Mouse (Mus musculus) lung, embryonic 16.5 days (tissue): ENCODE measurements around the gene Adipor1. TPM values are rescaled to one million over a fixed set of nuclear protein-coding genes. Genes with fewer than 3 reads are reported as not detected.

Source experiments
- ATAC-seq: fragments of 200-750 bp; cut with Nextera tagmentation; 2 replicates; pipeline ENCODE4 v1.8.0; 2017; ENCODE audit warnings: low read depth, mild to moderate bottlenecking, moderate library complexity
- H3K27ac ChIP-seq: fragments of 300-500 bp; sonication (generic); 2 replicates; pipeline ENCODE4 v1.5.1; 2014; ENCODE audit warnings: mild to moderate bottlenecking, control low read depth, low read length
- H3K27me3 ChIP-seq: fragments of 300-500 bp; sonication (generic); 2 replicates; pipeline ENCODE4 v1.6.1; 2014; ENCODE audit warnings: low read depth, low read length, mixed read lengths; ENCODE audit not compliant: control insufficient read depth, insufficient read depth
- H3K36me3 ChIP-seq: fragments of 300-500 bp; sonication (generic); 2 replicates; pipeline ENCODE4 v1.6.1; 2014; ENCODE audit warnings: low read length; ENCODE audit not compliant: control insufficient read depth, insufficient read depth
- H3K4me1 ChIP-seq: fragments of 300-500 bp; sonication (generic); replicated peaks from 2 replicates; pipeline ENCODE4 v1.6.1; 2014; ENCODE audit warnings: low read length, mixed read lengths; ENCODE audit not compliant: control insufficient read depth, insufficient read depth
- H3K4me2 ChIP-seq: fragments of 300-500 bp; sonication (generic); 2 replicates; pipeline ENCODE4 v1.6.1; 2014; ENCODE audit warnings: low read depth, low read length, control low read depth
- H3K4me3 ChIP-seq: fragments of 300-500 bp; sonication (generic); 2 replicates; pipeline ENCODE4 v1.5.1; 2014; ENCODE audit warnings: mild to moderate bottlenecking, low read length, control low read depth
- H3K9ac ChIP-seq: fragments of 300-500 bp; sonication (generic); 2 replicates; pipeline ENCODE4 v1.6.1; 2014; ENCODE audit warnings: low read length, control low read depth
- H3K9me3 ChIP-seq: fragments of 300-500 bp; sonication (generic); 2 replicates; pipeline ENCODE4 v1.6.1; 2016; ENCODE audit warnings: low read length; ENCODE audit not compliant: control insufficient read depth
- WGBS: fragments of 180-500 bp; shearing (Covaris S2); extraction: QIAGEN DNeasy Blood & Tissue Kit; methylation state at CpG from one replicate; pipeline ENCODE4 v1.1.7; 2014; 5-methylcytosine and 5-hydroxymethylcytosine counted together
- polyA plus RNA-seq: library from polyadenylated mRNA; unstranded; fragments of >200 nt; fragmentation: Nextera tagmentation; extraction: Ambion mirVana; gene quantifications from 2 replicates; pipeline ENCODE4 v1.2.1, GENCODE M21; 2015

Adipor1 gene
- polyA plus RNA-seq, 1 experiment from 2014 or later, result 95.5 TPM

DNA sequence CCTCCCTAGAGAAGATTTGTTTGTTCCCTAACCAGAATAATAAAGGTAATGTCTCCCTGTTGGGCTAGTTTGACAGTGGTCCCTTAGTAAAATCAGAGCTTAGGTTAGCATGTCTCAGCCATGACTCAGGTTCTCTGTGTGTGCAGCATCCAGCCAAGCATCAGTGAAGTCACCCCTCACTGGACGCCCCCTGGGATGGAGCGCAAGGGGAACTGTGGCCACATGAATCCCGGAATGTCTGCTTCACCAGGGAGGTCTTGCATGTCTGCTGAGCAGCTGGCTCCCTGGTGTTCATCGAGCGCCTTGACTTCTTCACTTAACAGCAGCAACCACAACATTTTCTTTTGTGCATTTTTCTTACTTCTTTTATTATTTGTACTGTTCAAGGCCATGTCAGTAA, 21.4 kb upstream of the Adipor1 start:
- no peak overlapping the region for H3K27ac ChIP-seq
- 37% methylated on average over 5 of the region's 5 CpGs for WGBS

GRCm38 (mm10) chr1:134398210-134398609, 17.0 kb upstream of the Adipor1 start:
- H3K36me3 ChIP-seq, result no peaks in the 10 kb centered on the region
- 0 out of 2 replicates have a peak, but pooled peaks cover 3% of the 10 kb centered on the region for H3K9me3 ChIP-seq
- ATAC-seq, result no peak
- H3K9ac ChIP-seq, result no peak overlapping the region
- H3K27ac ChIP-seq, result no peak overlapping the region
- H3K4me2 ChIP-seq, result no peak overlapping the region
- WGBS, result 86% methylated on average over 12 of the region's 12 CpGs
- H3K27me3 ChIP-seq, result no peaks in the 10 kb centered on the region
- H3K4me3 ChIP-seq, result no peak overlapping the region
- no peaks in the 10 kb centered on the region for H3K4me1 ChIP-seq

More for the DNA sequence above, 21.4 kb upstream of the Adipor1 start:
- Histone ChIP-seq H3K4me3 (no peak overlapping the region), H3K9me3 (no peaks in the 10 kb centered on the region), H3K4me1 (no peaks in the 10 kb centered on the region), H3K27me3 (no peaks in the 10 kb centered on the region), H3K36me3 (no peaks in the 10 kb centered on the region), H3K4me2 (no peak overlapping the region), H3K9ac (no peak overlapping the region)
- ATAC-seq, result no peak

DNA sequence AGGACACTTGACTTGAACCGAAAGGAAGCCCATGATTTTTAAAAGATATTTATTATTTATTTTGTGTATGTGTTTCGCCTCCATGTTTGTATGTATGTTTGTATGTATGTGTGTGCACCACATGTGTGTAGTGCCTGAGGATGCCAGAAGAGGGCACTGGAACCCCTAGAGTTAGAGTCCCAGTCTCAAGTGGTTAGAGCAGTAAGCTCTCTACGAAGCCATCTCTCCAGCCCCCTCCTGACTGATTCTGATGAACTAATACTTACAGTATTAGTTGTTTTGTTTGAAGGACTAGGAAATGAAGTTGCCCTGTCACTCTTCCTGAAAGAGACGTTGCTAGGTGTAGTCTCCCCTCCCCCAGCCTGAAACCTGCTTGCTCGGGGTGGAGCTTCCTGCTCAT, 15.4 kb upstream of the Adipor1 start:
- no peak for ATAC-seq
- WGBS, result 60% methylated on average over 5 of the region's 5 CpGs
- no peak overlapping the region for H3K27ac ChIP-seq
- no peaks in the 10 kb centered on the region for H3K4me1 ChIP-seq
- H3K27me3 ChIP-seq, result no peaks in the 10 kb centered on the region
- H3K4me3 ChIP-seq, result no peak overlapping the region
- H3K9me3 ChIP-seq, result 0 out of 2 replicates have a peak, but pooled peaks cover 3% of the 10 kb centered on the region
- no peaks in the 10 kb centered on the region for H3K36me3 ChIP-seq
- no peak overlapping the region for H3K4me2 ChIP-seq
- H3K9ac ChIP-seq, result no peak overlapping the region

DNA sequence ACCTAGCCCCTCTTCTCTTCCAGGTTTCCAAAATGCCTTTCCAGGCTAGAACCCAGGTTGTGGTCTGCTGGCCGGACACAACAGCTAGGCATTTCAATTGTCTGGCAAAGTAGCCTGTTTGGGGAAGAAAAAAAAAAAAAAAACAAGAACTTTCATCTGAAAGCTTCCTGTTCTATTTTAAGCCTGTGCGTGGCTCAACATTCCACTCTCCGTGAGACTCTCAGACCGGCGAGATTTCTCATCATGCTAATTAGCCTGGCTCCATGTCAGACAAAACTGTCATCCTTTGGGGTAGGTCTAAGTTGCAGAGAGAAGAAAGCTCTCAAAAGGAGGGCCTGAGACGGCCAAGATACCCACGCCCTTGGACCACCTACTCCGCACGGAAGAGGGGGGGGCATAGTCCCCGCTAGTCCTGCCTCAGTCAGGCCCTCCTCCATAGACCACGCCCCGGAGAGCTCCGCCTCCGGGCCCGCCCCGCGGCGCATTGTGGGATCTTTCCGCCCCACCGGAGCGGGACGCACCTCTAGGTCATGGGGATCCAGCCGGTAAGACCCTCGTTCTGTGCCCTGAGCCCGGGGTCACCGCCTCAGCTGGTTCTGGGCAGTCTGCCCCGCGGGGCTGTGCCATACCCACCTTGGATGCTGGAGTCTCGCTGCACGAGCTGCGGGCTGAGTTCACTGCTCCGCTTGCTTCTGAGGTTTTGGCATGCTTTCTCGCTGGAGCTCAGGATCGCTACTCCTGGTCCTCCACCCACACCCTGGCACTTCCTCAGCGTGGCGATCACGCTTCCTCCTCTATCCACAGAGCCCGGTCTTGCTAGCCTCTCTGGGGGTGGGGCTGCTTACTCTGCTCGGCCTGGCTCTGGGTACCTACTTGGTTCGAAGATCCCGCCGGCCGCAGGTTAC, 9.4 kb upstream of the Adipor1 start, which contains the start of gene Cyb5r1:
Gene Cyb5r1 (plus strand): TSS at position 51 of the 905 bp plus-strand sequence.
- peak within 1 kb of the TSS; percentile 89 for H3K9ac ChIP-seq
- ATAC-seq, result peak; percentile 100
- peak within 1 kb of the TSS; percentile 92 for H3K4me3 ChIP-seq
- H3K27me3 ChIP-seq, result no peaks in the 10 kb centered on the region
- H3K36me3 ChIP-seq, result peaks cover 19% of the 10 kb centered on the region
- WGBS, result under 1% methylated on average over 42 of the region's 43 CpGs
- peaks cover 10% of the 10 kb centered on the region for H3K4me1 ChIP-seq
- H3K4me2 ChIP-seq, result peak within 1 kb of the TSS; percentile 93
- H3K27ac ChIP-seq, result peak within 1 kb of the TSS; percentile 85
- no peaks in the 10 kb centered on the region for H3K9me3 ChIP-seq

- ATAC-seq, result peak; percentile 19
- peak overlapping the region; percentile 92 for H3K4me3 ChIP-seq
- 20% methylated on average over 8 of the region's 8 CpGs for WGBS
- H3K4me2 ChIP-seq, result peak overlapping the region; percentile 93
- H3K36me3 ChIP-seq, result peaks cover 22% of the 10 kb centered on the region
- peak overlapping the region; percentile 85 for H3K27ac ChIP-seq
- no peaks in the 10 kb centered on the region for H3K27me3 ChIP-seq
- peak overlapping the region; percentile 89 for H3K9ac ChIP-seq
- H3K4me1 ChIP-seq, result peaks cover 10% of the 10 kb centered on the region
- H3K9me3 ChIP-seq, result no peaks in the 10 kb centered on the region
Measured at GRCm38 (mm10) chr1:134406414-134406771, 8.8 kb upstream of the Adipor1 start.

DNA sequence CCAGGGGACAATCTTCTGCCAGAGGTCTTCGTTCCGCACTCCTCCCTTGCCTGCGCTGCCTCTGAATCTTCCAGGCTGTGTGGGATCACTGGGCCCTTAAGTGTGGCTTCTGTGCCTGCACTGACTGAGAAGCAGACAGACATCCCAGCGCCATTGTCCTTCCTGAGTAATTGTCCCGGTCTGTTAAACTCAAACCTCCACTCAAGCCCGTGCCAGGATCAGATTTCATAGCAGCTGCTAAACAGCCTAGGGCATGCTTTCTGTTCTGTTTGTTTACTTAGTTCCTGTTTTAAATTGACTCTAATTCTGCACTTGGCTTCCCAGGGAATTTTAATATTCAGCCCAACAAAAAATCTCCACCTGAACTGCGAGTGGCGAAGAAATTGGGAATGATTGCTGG, 7.1 kb upstream of the Adipor1 start:
- H3K36me3 ChIP-seq, result peaks cover 22% of the 10 kb centered on the region
- no peak overlapping the region for H3K4me3 ChIP-seq
- no peaks in the 10 kb centered on the region for H3K27me3 ChIP-seq
- H3K9me3 ChIP-seq, result no peaks in the 10 kb centered on the region
- H3K4me1 ChIP-seq, result peaks cover 10% of the 10 kb centered on the region
- 76% methylated on average over 8 of the region's 8 CpGs for WGBS
- no peak overlapping the region for H3K9ac ChIP-seq
- no peak for ATAC-seq
- no peak overlapping the region for H3K4me2 ChIP-seq
- no peak overlapping the region for H3K27ac ChIP-seq

GRCm38 (mm10) chr1:134411706-134412629, 3.2 kb upstream of the Adipor1 start:
- 85% methylated on average over 9 of the region's 9 CpGs for WGBS
- Histone ChIP-seq H3K36me3 (peaks cover 22% of the 10 kb centered on the region), H3K4me3 (no peak overlapping the region), H3K9me3 (no peaks in the 10 kb centered on the region), H3K4me2 (no peak overlapping the region), H3K27me3 (no peaks in the 10 kb centered on the region), H3K4me1 (peaks cover 20% of the 10 kb centered on the region), H3K9ac (no peak overlapping the region), H3K27ac (no peak overlapping the region)
- no peak for ATAC-seq

- Histone ChIP-seq H3K27ac (peak overlapping the region; percentile 97), H3K4me2 (peak overlapping the region; percentile 74)
- WGBS, result 48% methylated on average over 2 of the region's 2 CpGs
Measured at GRCm38 (mm10) chr1:134414038-134414437, 1.1 kb upstream of the Adipor1 start.

More at GRCm38 (mm10) chr1:134414038-134414437, 1.1 kb upstream of the Adipor1 start:
- no peak for ATAC-seq
- Histone ChIP-seq H3K27me3 (no peaks in the 10 kb centered on the region), H3K9me3 (no peaks in the 10 kb centered on the region), H3K36me3 (peaks cover 9% of the 10 kb centered on the region), H3K4me1 (peaks cover 25% of the 10 kb centered on the region), H3K9ac (peak overlapping the region; percentile 53), H3K4me3 (no peak overlapping the region)
